Mouse (Mus musculus) 3T3-L1 (cell line): ENCODE results near the gene Ccdc194.

Experiments
- DNase-seq: peaks from one replicate; pipeline ENCODE4 v3.0.0-alpha.2; 2015; ENCODE audit warnings: low read depth, low spot score

Gene Ccdc194

DNA sequence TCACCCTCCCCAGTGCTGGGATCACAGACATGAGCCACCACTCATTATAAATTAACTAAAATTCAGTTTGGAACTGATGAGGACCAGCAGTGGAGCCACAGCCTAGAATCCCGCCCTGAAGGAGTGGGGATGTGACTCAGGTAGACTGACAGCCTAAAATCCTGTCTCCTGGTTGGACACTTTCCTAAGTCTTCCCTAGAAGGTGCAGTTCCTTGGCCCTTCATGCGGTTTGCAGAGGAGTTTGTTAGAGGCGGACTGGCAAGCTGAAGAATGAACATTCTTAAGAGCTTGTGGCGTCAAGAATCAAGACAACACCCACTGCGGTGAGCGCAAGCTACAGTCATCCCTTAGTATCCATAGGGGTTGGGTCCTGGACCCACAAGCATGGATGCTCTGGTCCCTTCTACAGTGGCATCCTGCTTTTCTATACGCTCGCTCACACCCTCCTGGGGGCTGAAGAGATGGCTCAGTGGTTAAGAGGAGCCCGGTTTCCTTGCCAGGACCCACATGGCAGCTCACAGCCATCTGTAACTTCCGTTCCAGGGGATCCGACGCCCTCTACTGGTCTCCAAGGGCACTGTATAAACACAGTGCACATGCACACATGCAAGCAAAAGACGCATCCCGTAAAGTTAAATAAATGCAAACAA, 48.2 kb downstream of the Ccdc194 start:
- DNase-seq, result peak; percentile 64

DNA sequence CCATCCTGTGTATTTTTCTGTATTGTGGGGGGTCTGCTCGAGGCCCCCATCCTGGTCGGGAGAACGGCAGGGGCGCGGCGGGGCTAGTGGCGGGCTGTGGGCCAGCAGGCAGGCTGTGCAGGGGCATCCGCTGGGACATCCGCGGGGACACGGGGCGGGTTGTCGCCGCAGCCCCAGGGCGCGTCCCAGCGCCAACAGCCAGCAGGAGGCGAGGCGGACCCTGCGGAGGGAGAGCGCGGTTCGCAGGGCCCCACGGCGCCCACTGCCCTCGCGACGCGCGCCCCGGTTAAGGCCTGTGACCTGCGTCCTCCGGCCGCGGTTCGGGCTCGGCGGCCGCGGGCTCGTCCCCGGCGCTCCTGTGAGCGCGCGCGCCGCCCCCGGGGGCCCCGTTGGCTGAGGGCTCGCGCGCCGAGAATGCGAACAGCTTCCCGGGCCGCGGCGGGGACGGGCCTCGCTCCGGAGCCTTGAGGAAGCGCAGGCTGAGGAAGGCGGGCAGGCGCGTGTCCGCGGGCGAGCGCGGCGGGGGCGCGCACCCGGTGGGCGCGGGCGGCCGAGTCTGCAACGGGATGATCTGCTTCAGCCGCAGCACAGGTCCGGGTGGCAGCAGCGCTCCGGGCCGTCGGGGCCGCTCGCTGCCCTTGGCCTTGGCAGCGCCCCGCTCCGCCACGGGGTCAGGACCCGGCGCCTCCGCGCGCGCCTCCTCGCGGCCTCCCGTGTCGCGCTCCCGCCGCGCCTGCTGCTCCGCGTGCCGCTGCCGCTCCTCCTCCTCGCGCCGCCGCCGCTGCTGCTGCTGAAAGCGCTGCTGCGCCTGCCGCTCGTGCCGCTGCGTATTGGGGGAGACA, 49.2 kb downstream of the Ccdc194 start:
- DNase-seq, result peak; percentile 53

DNA sequence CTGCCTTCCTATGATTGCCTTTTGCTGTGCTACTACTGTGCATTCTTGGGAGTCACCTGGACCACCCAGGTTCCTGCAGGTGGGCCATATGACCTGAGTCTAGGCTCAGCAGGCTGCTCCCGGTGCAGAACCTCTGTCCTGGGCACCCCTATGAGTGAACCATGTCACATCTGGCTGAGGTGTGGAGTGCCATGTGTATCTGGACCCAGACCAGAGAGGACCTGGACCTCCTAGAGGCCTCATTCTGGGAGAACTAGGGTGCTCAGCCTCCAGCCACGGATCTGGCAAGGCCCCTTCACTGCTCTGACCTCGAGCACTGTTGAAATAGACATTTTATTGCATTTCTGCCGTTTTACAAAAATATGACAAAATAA, 49.8 kb downstream of the Ccdc194 start:
- DNase-seq, result no peak

DNA sequence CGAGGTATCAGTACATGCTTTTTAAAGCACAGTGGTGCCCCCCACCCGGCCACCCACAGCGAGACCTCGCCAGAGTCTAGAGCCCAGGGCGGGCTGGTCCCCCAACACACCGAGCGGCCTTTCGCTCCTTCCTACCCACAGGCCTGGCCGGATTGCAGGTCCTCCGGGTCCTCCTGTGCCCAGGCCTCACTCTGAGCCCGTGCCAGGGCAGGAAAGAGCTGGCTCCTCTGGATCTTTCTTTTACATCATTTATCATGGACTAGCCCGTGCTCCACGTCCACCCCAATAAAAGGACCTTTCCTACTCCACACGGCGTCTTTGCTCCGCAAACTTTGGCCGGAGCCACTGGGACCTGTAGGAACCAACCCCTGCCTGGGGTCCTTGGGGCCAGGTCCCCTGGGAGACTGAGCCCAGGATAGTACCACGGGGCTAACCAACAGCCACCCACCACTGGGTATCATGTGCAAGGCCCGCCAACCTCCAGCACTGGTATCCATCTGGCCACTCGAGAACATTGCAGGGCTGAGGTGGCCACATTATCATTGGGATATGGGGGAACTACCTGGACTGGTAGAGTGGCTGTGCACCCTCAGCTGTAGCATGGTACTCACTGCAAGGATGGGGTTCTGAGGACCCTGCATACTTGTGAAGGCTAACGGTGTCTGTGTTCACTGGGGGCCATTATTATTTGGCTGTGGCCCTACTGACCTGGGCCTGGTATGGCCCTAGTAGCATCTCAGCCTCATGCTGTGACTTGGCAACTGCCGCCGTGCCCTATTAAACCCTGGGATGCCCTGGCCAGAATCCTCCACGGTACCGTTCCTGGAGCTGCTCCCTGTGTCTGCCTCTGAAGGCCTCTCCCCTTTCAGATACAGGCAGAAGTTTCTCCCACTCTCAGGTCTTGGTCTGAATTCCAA, 50.5 kb downstream of the Ccdc194 start:
- DNase-seq, result no peak

GRCm38 (mm10) chr8:71474344-71474743, 51.2 kb downstream of the Ccdc194 start:
- no peak for DNase-seq

GRCm38 (mm10) chr8:71472601-71473386, 52.7 kb downstream of the Ccdc194 start:
- no peak for DNase-seq

GRCm38 (mm10) chr8:71471861-71472260, 53.6 kb downstream of the Ccdc194 start:
- DNase-seq, result no peak

GRCm38 (mm10) chr8:71470913-71471255, 54.6 kb downstream of the Ccdc194 start:
- DNase-seq, result no peak

DNA sequence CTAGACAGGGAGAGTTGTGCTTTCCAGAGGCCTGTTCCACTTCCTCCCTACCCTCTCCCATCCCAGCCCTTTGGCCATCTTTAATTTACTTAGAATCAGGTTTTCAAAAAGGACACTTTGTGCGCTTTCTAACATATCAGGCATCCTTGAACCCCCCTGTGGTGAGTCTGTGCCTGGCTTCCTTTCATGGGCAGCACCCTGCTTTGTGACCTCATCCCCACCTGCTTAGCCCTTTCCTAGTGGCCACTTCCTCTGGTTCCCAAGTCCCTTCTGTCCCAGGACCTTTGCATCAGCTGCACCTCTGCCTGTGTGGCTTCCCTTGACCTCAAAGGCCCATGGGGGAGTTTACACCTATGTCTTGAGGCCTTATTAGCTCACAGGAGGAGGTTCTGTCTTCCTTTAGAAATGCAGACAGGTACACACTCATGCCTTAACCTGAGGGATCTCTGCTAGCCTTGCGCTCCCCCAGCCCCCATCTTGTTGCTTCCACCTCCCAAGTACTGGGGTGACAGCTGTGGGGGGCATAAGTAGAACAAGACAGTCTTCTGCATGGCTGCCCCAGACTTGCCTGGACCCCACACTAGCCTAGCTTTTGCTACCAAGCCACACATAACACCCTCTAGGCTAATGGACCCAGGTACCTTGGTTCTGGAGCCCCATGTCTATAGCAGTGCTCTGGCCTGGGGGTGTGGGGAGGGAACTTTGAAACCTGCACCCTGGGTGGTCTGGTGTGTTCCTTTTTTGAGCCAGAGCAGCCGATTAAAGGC, 55.2 kb downstream of the Ccdc194 start:
- DNase-seq, result no peak
